Mouse (Mus musculus) embryo, embryonic 11.5 days (tissue): ENCODE measurements at regions not wholly inside any gene's neighbourhood (a gene's known extent, or its start where the extent isn't known, plus 50 kb on each side); places are given as distances from the start of the nearest gene placed in this dataset.
"Not testable (repeated sequence)": the region's sequence is repeated elsewhere in the genome, so short reads cannot be mapped to it uniquely, and the experiment has no call there.

Source experiments
- DNase-seq: peaks from one replicate; pipeline ENCODE4 v3.0.0-alpha.2; 2012; ENCODE audit warnings: low read depth, low spot score

- no peak for DNase-seq
Measured at GRCm38 (mm10) chr17:60966401-60966800, 1914.7 kb downstream of the Efna5 start.

GRCm38 (mm10) chr17:60965660-60966059 lies 1915.5 kb downstream of the Efna5 start:
- no peak for DNase-seq

GRCm38 (mm10) chr17:60951464-60951863 lies 1929.7 kb downstream of the Efna5 start:
- DNase-seq = peak; percentile 13

- no peak for DNase-seq
Measured at GRCm38 (mm10) chr17:60937754-60938508, 1924.8 kb upstream of the Nudt12 start.

- DNase-seq = no peak
Measured at GRCm38 (mm10) chr17:60934223-60934622, 1921.1 kb upstream of the Nudt12 start.

- no peak for DNase-seq
Measured at GRCm38 (mm10) chr17:60925822-60926383, 1912.7 kb upstream of the Nudt12 start.

GRCm38 (mm10) chr17:60882721-60883120 lies 1869.5 kb upstream of the Nudt12 start:
- not testable (repeated sequence) for DNase-seq

- no peak for DNase-seq
Measured at GRCm38 (mm10) chr17:60857445-60857844, 1844.3 kb upstream of the Nudt12 start.

GRCm38 (mm10) chr17:60854659-60855058 lies 1841.5 kb upstream of the Nudt12 start:
- no peak for DNase-seq

GRCm38 (mm10) chr17:60838794-60839193 lies 1825.6 kb upstream of the Nudt12 start:
- not testable (repeated sequence) for DNase-seq

- DNase-seq = no peak
Measured at GRCm38 (mm10) chr17:60832531-60832930, 1819.4 kb upstream of the Nudt12 start.

GRCm38 (mm10) chr17:60830498-60830897 lies 1817.3 kb upstream of the Nudt12 start:
- no peak for DNase-seq

GRCm38 (mm10) chr17:60804715-60805449 lies 1791.7 kb upstream of the Nudt12 start:
- no peak for DNase-seq

GRCm38 (mm10) chr17:60762270-60762669 lies 1749.1 kb upstream of the Nudt12 start:
- no peak for DNase-seq

- DNase-seq = no peak
Measured at GRCm38 (mm10) chr17:60761100-60761499, 1747.9 kb upstream of the Nudt12 start.

- DNase-seq = no peak
Measured at GRCm38 (mm10) chr17:60742856-60743255, 1729.7 kb upstream of the Nudt12 start.

GRCm38 (mm10) chr17:60738211-60738610 lies 1725.0 kb upstream of the Nudt12 start:
- DNase-seq = no peak

GRCm38 (mm10) chr17:60720138-60720537 lies 1707.0 kb upstream of the Nudt12 start:
- DNase-seq = no peak

GRCm38 (mm10) chr17:60717931-60718621 lies 1704.9 kb upstream of the Nudt12 start:
- DNase-seq = no peak

GRCm38 (mm10) chr17:60717494-60717893 lies 1704.3 kb upstream of the Nudt12 start:
- no peak for DNase-seq
